Mouse (Mus musculus): ENCODE measurements around the gene Nup214.

- TF ChIP-seq CTCF (IDR thresholded peaks at IDR 0.05; ENCODE audit: low read depth, low read length) (no peak), GATA1 (IDR thresholded peaks at IDR 0.05; ENCODE audit: borderline replicate concordance, low read length) (no peak), POLR2AphosphoS5 (IDR thresholded peaks at IDR 0.05; ENCODE audit: insufficient replicate concordance, low read depth, low read length) (no peak), TAL1 (conservative IDR thresholded peaks at IDR 0.05; ENCODE audit: low read depth, low read length) (no peak)
Measured at GRCm38 (mm10) chr2:31996060-31996459, 21.8 kb downstream of the Nup214 start.
